Mouse (Mus musculus): ENCODE measurements at regions not wholly inside any gene's neighbourhood (a gene's known extent, or its start where the extent isn't known, plus 50 kb on each side); places are given as distances from the start of the nearest gene placed in this dataset.

DNA sequence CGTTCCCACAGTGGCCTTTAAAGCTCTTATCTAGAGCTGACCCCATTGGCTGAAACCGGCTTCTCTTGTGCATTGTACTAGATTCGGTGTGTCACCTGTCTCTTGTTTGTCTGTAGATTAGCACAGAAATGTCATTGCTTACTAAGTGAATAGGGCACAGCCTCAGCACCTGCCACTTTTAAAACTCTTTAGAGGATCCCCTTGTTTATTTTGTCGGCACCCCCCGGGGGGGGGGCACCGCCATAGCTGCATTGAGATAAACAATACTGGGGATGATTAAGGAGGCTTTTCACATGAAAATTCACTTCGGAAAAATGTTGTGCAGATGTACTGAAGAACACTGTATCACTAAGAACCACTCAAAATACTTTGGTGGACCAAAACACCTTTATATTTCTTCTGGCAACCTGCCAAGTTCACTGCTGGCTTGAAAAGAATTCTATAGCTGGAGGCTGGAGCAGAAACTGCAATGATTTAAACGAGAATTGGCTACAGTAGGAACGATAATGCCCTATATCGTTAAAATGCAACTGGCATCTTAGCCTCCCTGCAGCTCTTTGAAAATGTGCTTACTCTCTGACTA lies 278.6 kb downstream of the Tox3 start:
- Histone ChIP-seq H3K27me3 (ENCODE audit: control insufficient read depth, insufficient read depth, low read depth, low read length) (no peaks in the 10 kb centered on the region), H3K4me1 (ENCODE audit: control insufficient read depth, low read depth, low read length) (no peaks in the 10 kb centered on the region), H3K9me3 (replicated peaks; ENCODE audit: control insufficient read depth, low read length) (no peaks in the 10 kb centered on the region; the same call in 1 of the 2 replicates), H3K4me3 (ENCODE audit: low read depth, low read length) (no peak overlapping the region), H3K9ac (ENCODE audit: low read depth, low read length) (no peak overlapping the region), H3K36me3 (ENCODE audit: control insufficient read depth, insufficient read depth) (no peaks in the 10 kb centered on the region), H3K27ac (ENCODE audit: low read length) (no peak overlapping the region), H3K4me2 (ENCODE audit: low read depth, low read length) (no peak overlapping the region)
- no peak for ATAC-seq (ENCODE audit: low read depth)
- WGBS (ENCODE audit: insufficient replicate concordance), result 31% methylated on average over 10 of the region's 10 CpGs

DNA sequence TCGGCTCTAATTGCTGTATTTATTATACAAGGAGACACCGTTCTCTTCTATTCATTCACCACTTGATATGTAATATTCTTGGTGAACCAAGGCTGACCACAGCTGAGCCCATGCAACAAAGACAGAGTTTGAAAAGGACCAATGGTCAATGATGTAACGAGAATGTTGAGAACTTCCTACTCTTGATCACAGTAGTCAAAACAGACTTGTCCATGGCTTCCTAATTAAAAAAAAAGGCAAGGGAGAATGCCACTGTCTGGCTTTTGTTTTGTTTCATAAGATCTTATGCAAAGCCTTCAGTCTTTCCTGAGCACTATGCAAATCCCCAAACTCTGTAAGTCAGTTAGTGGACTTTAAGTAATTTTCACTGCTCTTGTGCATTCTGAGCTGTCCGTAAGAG lies 279.7 kb downstream of the Tox3 start:
- Histone ChIP-seq H3K9ac (ENCODE audit: low read depth, low read length) (no peak overlapping the region), H3K27me3 (ENCODE audit: control insufficient read depth, insufficient read depth, low read depth, low read length) (no peaks in the 10 kb centered on the region), H3K27ac (ENCODE audit: low read length) (no peak overlapping the region), H3K4me1 (ENCODE audit: control insufficient read depth, low read depth, low read length) (no peaks in the 10 kb centered on the region), H3K4me3 (ENCODE audit: low read depth, low read length) (no peak overlapping the region), H3K36me3 (ENCODE audit: control insufficient read depth, insufficient read depth) (no peaks in the 10 kb centered on the region), H3K4me2 (ENCODE audit: low read depth, low read length) (no peak overlapping the region), H3K9me3 (replicated peaks; ENCODE audit: control insufficient read depth, low read length) (no peaks in the 10 kb centered on the region; the same call in 1 of the 2 replicates)
- no peak for ATAC-seq (ENCODE audit: low read depth)
- 69% methylated on average over 4 of the region's 4 CpGs for WGBS (ENCODE audit: insufficient replicate concordance)

DNA sequence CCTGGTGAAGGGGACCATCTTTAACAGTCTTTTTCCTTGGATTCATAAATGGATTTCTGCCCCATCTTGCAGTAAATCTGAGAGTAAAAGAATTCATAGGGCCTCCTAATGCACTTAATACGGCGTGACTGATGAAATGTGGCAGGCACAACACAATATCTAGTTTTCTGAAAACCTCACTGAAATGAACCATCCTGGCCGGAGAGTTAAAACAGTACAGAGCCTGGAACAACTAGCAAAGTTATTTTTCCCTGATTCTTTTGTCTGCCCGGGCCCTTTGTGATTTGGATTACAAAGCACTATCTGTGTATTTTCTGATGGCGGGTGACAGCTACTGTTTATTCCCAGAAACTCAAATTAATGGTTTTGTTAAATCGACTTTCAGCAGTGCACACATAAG lies 283.8 kb downstream of the Tox3 start:
- no peak for ATAC-seq (ENCODE audit: low read depth)
- Histone ChIP-seq H3K27me3 (ENCODE audit: control insufficient read depth, insufficient read depth, low read depth, low read length) (no peaks in the 10 kb centered on the region), H3K4me1 (ENCODE audit: control insufficient read depth, low read depth, low read length) (no peaks in the 10 kb centered on the region), H3K9me3 (replicated peaks; ENCODE audit: control insufficient read depth, low read length) (no peaks in the 10 kb centered on the region), H3K4me2 (ENCODE audit: low read depth, low read length) (no peak overlapping the region), H3K27ac (ENCODE audit: low read length) (no peak overlapping the region), H3K36me3 (ENCODE audit: control insufficient read depth, insufficient read depth) (no peaks in the 10 kb centered on the region), H3K4me3 (ENCODE audit: low read depth, low read length) (no peak overlapping the region), H3K9ac (ENCODE audit: low read depth, low read length) (no peak overlapping the region)
- WGBS (ENCODE audit: insufficient replicate concordance), result 58% methylated on average over 6 of the region's 6 CpGs

DNA sequence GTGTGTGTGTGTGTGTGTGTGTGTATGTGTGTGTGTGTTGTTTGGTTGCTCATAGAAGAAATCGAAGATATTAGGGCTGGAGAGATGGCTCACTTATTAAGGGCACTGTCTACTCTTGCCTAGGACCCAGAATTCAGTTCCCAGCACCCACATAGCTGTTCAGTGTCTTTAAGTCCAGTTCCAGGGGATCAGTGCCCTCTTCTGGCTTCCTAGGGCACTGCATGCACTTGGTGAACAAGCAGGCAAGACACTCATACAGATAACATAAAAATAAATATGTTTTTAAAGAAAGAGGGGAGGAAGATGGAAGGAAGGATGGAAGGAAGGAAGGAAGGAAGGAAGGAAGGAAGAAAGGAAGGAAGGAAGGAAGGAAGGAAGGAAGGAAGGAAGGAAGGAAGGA lies 284.9 kb downstream of the Tox3 start:
- 52% methylated on average over 1 of the region's 1 CpGs for WGBS (ENCODE audit: insufficient replicate concordance)
- Histone ChIP-seq H3K4me1 (ENCODE audit: control insufficient read depth, low read depth, low read length) (no peaks in the 10 kb centered on the region), H3K27me3 (ENCODE audit: control insufficient read depth, insufficient read depth, low read depth, low read length) (no peaks in the 10 kb centered on the region), H3K9me3 (replicated peaks; ENCODE audit: control insufficient read depth, low read length) (no peaks in the 10 kb centered on the region), H3K27ac (ENCODE audit: low read length) (no peak overlapping the region), H3K9ac (ENCODE audit: low read depth, low read length) (no peak overlapping the region), H3K4me2 (ENCODE audit: low read depth, low read length) (no peak overlapping the region), H3K4me3 (ENCODE audit: low read depth, low read length) (no peak overlapping the region), H3K36me3 (ENCODE audit: control insufficient read depth, insufficient read depth) (no peaks in the 10 kb centered on the region)
- no peak for ATAC-seq (ENCODE audit: low read depth)

DNA sequence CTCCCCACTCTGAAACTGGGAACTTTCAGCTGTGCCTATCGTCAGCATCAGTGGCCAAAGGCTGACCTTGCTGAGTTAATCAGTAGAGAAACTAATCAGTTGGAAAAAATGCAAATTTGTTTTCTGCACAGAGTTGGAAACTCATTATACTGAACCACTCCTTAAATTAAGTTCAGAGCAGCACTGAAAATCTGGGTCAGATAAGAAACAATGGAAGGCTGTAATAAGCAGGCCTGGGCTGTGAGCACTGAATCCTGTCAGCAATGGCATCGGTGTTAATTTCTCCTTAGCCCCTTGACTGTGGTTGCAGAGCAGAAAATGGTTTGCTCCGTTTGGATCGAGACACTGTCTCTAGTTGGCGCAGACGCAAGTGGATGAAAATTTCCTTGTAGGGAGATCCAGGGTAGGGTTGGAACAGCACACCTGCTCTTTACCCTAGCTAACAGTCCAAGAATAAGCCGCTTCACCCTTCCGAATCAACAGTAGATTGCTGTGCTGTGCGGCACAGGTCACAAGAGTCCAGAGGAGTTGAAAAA lies 289.4 kb downstream of the Tox3 start:
- Histone ChIP-seq H3K4me2 (ENCODE audit: low read depth, low read length) (no peak overlapping the region), H3K36me3 (ENCODE audit: control insufficient read depth, insufficient read depth) (no peaks in the 10 kb centered on the region), H3K4me3 (ENCODE audit: low read depth, low read length) (no peak overlapping the region), H3K9me3 (replicated peaks; ENCODE audit: control insufficient read depth, low read length) (no peaks in the 10 kb centered on the region), H3K9ac (ENCODE audit: low read depth, low read length) (no peak overlapping the region), H3K4me1 (ENCODE audit: control insufficient read depth, low read depth, low read length) (no peaks in the 10 kb centered on the region), H3K27me3 (ENCODE audit: control insufficient read depth, insufficient read depth, low read depth, low read length) (no peaks in the 10 kb centered on the region), H3K27ac (ENCODE audit: low read length) (no peak overlapping the region)
- no peak for ATAC-seq (ENCODE audit: low read depth)
- 69% methylated on average over 9 of the region's 9 CpGs for WGBS (ENCODE audit: insufficient replicate concordance)

DNA sequence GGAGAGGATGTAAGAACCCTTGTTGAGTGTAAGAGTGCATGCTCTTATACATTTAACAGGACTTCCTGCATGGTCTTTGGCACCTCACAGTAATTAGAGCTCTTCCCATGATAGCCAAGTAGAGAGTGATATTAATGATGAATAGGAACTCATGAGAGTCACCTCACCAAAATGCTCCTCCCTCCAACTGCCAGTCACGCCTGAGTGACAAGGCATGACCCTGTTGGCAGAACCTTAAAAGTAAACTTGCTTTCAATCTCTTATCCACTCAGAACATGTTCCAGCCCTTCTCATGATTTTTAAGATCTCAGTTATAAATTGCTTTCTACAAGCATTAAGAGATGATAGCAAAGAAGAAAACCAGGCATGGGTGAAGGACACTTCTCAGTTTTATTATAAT lies 291.8 kb downstream of the Tox3 start:
- no peaks in the 10 kb centered on the region for H3K4me1 ChIP-seq (ENCODE audit: control insufficient read depth, low read depth, low read length)
- H3K36me3 ChIP-seq (ENCODE audit: control insufficient read depth, insufficient read depth), result no peaks in the 10 kb centered on the region
- no peak overlapping the region for H3K4me2 ChIP-seq (ENCODE audit: low read depth, low read length)
- ATAC-seq (ENCODE audit: low read depth), result no peak
- no peaks in the 10 kb centered on the region for H3K9me3 ChIP-seq (replicated peaks; ENCODE audit: control insufficient read depth, low read length)
- H3K4me3 ChIP-seq (ENCODE audit: low read depth, low read length), result no peak overlapping the region
- no peak overlapping the region for H3K9ac ChIP-seq (ENCODE audit: low read depth, low read length)
- H3K27ac ChIP-seq (ENCODE audit: low read length), result no peak overlapping the region
- H3K27me3 ChIP-seq (ENCODE audit: control insufficient read depth, insufficient read depth, low read depth, low read length), result no peaks in the 10 kb centered on the region
- 55% methylated on average over 1 of the region's 1 CpGs for WGBS (ENCODE audit: insufficient replicate concordance)

DNA sequence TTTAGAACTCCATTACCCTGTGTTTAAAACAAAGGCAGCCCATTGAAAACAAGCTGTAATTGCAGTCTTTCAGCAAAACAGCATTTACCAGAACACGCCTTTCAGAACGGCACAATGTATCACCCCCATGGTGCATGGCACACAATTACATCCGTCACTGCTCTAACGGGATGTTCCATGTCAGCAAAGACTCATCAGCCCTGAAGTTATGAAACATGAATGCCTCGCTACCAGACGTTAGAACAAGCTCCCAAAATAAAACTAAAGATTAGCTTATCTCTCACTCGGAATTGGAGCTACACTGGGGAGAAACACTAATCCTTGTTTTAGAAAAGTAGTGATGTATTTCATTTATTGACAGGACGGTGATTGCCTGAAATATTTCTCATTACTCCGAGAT lies 301.4 kb downstream of the Tox3 start:
- WGBS (ENCODE audit: insufficient replicate concordance), result 63% methylated on average over 9 of the region's 9 CpGs
- H3K4me2 ChIP-seq (ENCODE audit: low read depth, low read length), result no peak overlapping the region
- H3K36me3 ChIP-seq (ENCODE audit: control insufficient read depth, insufficient read depth), result no peaks in the 10 kb centered on the region
- no peak overlapping the region for H3K27ac ChIP-seq (ENCODE audit: low read length)
- no peak overlapping the region for H3K9ac ChIP-seq (ENCODE audit: low read depth, low read length)
- no peaks in the 10 kb centered on the region for H3K9me3 ChIP-seq (replicated peaks; ENCODE audit: control insufficient read depth, low read length)
- no peaks in the 10 kb centered on the region for H3K27me3 ChIP-seq (ENCODE audit: control insufficient read depth, insufficient read depth, low read depth, low read length)
- no peaks in the 10 kb centered on the region for H3K4me1 ChIP-seq (ENCODE audit: control insufficient read depth, low read depth, low read length)
- no peak for ATAC-seq (ENCODE audit: low read depth)
- H3K4me3 ChIP-seq (ENCODE audit: low read depth, low read length), result no peak overlapping the region

DNA sequence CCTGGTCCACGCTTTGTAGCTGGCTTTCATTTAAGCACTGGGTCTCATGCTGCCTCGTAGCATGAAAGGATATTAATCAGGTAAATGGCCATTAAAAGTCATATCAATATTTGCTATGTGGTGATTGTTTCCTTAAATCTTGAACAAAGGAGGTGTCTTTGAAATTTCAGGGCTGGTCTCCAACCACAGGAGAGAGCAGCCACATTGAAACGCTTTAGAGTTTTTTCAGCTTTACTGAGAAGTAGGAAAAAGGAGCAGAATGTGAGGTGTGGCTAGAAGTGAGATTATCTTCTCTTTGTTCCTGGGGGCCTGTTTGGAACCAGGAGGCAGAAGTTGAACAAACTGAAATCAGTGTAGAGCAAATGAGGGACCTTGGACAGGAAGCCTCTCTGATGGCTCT lies 311.7 kb downstream of the Tox3 start:
- H3K4me3 ChIP-seq (ENCODE audit: low read depth, low read length), result no peak overlapping the region
- H3K9ac ChIP-seq (ENCODE audit: low read depth, low read length), result no peak overlapping the region
- no peak overlapping the region for H3K27ac ChIP-seq (ENCODE audit: low read length)
- H3K36me3 ChIP-seq (ENCODE audit: control insufficient read depth, insufficient read depth), result no peaks in the 10 kb centered on the region
- no peak overlapping the region for H3K4me2 ChIP-seq (ENCODE audit: low read depth, low read length)
- H3K4me1 ChIP-seq (ENCODE audit: control insufficient read depth, low read depth, low read length), result no peaks in the 10 kb centered on the region
- no peaks in the 10 kb centered on the region for H3K27me3 ChIP-seq (ENCODE audit: control insufficient read depth, insufficient read depth, low read depth, low read length)
- no peaks in the 10 kb centered on the region for H3K9me3 ChIP-seq (replicated peaks; ENCODE audit: control insufficient read depth, low read length)
- 51% methylated on average over 3 of the region's 3 CpGs for WGBS (ENCODE audit: insufficient replicate concordance)
- ATAC-seq (ENCODE audit: low read depth), result no peak

DNA sequence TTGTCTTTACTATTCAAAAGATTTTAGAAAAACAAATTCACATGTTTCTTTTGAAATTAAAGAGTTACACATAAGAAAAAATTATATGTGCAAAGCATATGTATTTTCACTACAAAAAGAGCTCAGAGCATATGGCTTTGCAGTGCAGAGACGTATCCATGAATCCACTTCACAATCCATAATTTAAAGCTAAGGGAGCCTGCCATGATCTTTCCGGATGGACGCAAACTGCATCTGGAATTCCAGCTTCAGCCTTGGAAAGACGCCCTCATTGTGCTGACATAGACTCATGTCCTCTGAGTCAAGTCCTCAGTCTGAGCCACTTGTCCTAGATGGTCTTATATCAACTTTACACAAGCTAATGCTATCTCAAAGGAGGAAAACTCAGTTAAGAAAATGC lies 315.6 kb downstream of the Tox3 start:
- no peaks in the 10 kb centered on the region for H3K9me3 ChIP-seq (replicated peaks; ENCODE audit: control insufficient read depth, low read length)
- no peak overlapping the region for H3K4me3 ChIP-seq (ENCODE audit: low read depth, low read length)
- no peak overlapping the region for H3K27ac ChIP-seq (ENCODE audit: low read length)
- no peaks in the 10 kb centered on the region for H3K36me3 ChIP-seq (ENCODE audit: control insufficient read depth, insufficient read depth)
- H3K9ac ChIP-seq (ENCODE audit: low read depth, low read length), result no peak overlapping the region
- 63% methylated on average over 4 of the region's 4 CpGs for WGBS (ENCODE audit: insufficient replicate concordance)
- H3K4me2 ChIP-seq (ENCODE audit: low read depth, low read length), result no peak overlapping the region
- H3K27me3 ChIP-seq (ENCODE audit: control insufficient read depth, insufficient read depth, low read depth, low read length), result no peaks in the 10 kb centered on the region
- no peaks in the 10 kb centered on the region for H3K4me1 ChIP-seq (ENCODE audit: control insufficient read depth, low read depth, low read length)
- no peak for ATAC-seq (ENCODE audit: low read depth)
